Mouse (Mus musculus) testis, postnatal 10 days (tissue): ENCODE results near the gene Cep290.

ENCODE experiments used
- DNase-seq: peaks from one replicate; pipeline ENCODE4 v3.0.0; 2021; ENCODE audit warnings: low spot score

Gene Cep290

GRCm38 (mm10) chr10:100590323-100590722 lies 103.0 kb downstream of the Cep290 start, which contains the start of the genes 4930430F08Rik and 1700017N19Rik:
Gene 4930430F08Rik (minus strand): TSS chr10:100590423.
Gene 1700017N19Rik (plus strand): TSS chr10:100590484.
- no peak for DNase-seq

GRCm38 (mm10) chr10:100598339-100598738 lies 111.0 kb downstream of the Cep290 start:
- DNase-seq: no peak

- DNase-seq: no peak
Observed at GRCm38 (mm10) chr10:100603511-100603910, 116.2 kb downstream of the Cep290 start.

GRCm38 (mm10) chr10:100604254-100604653 lies 116.9 kb downstream of the Cep290 start:
- no peak for DNase-seq

GRCm38 (mm10) chr10:100617233-100617903 lies 130.0 kb downstream of the Cep290 start:
- DNase-seq: no peak

GRCm38 (mm10) chr10:100619474-100619873 lies 132.1 kb downstream of the Cep290 start:
- DNase-seq: no peak

GRCm38 (mm10) chr10:100620040-100620439 lies 132.7 kb downstream of the Cep290 start:
- peak; percentile 38 for DNase-seq

- no peak for DNase-seq
Observed at GRCm38 (mm10) chr10:100622494-100622893, 135.1 kb downstream of the Cep290 start.
